Mouse (Mus musculus) adrenal gland, postnatal 10 days (tissue): ENCODE results near the gene Spats2. TPM values are rescaled to one million over a fixed set of nuclear protein-coding genes. Genes with fewer than 3 reads are reported as not detected.
"Not testable (repeated sequence)": the region's sequence is repeated elsewhere in the genome, so short reads cannot be mapped to it uniquely, and the experiment has no call there.

ENCODE experiments used
- DNase-seq: peaks from one replicate; pipeline ENCODE4 v3.0.0; 2021; ENCODE audit warnings: mixed read lengths
- total RNA-seq, 2 experiments: library from RNA; stranded (reverse); gene quantifications; 2 replicates each; pipeline ENCODE4 v1.2.3; 2021

Gene Spats2
- total RNA-seq, 2 experiments from 2014 or later, result 19.2 to 21.5 TPM

GRCm38 (mm10) chr15:99138389-99138788 is 12.7 kb downstream of the Spats2 start:
- no peak for DNase-seq

GRCm38 (mm10) chr15:99139669-99140068 is 14.0 kb downstream of the Spats2 start:
- peak; percentile 73 for DNase-seq

DNA sequence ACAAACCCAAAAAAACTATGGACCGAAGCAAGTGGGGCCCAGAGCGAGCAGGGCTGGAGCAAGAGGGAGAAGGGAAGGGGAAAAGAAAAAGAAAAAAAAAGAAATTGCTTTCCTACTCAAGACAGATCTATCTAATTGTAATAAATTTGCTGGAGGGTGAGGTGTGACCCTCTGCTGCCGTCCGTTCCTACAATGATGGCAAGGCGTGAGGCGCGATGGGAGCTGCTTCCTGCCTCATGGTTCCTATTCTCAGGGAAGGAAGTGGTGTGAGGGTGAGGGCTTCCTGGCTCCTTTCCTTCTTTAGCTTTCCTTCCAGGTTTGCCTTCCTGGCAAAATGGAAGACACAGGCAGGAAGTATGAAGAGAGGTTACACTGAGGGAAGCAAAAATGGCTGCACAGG is 24.8 kb downstream of the Spats2 start:
- no peak for DNase-seq

- DNase-seq, result no peak
These were observed 25.6 kb downstream of the Spats2 start for GRCm38 (mm10) chr15:99151324-99151723.

- DNase-seq, result no peak
These were observed 27.8 kb downstream of the Spats2 start for GRCm38 (mm10) chr15:99153466-99153865.

DNA sequence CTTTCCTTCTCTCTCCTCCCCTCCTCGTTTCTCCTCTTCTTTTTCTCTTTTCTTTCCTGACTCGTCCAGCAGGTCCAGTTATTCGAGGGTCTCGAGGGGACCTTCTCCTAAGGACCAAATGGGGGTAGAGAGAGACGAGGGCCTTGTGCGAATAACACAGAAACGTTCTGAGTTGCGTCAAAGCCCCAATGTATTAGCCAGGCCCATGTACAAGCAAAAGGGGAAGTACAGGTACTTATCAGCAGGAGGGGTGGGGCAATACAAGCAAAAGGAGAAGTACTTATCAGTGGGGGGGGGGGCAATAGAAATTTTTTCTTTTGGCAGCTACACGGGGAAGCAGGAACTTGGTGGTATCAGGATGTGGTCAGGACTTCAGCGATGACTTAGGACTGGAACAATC is 28.8 kb downstream of the Spats2 start:
- not testable (repeated sequence) for DNase-seq

DNA sequence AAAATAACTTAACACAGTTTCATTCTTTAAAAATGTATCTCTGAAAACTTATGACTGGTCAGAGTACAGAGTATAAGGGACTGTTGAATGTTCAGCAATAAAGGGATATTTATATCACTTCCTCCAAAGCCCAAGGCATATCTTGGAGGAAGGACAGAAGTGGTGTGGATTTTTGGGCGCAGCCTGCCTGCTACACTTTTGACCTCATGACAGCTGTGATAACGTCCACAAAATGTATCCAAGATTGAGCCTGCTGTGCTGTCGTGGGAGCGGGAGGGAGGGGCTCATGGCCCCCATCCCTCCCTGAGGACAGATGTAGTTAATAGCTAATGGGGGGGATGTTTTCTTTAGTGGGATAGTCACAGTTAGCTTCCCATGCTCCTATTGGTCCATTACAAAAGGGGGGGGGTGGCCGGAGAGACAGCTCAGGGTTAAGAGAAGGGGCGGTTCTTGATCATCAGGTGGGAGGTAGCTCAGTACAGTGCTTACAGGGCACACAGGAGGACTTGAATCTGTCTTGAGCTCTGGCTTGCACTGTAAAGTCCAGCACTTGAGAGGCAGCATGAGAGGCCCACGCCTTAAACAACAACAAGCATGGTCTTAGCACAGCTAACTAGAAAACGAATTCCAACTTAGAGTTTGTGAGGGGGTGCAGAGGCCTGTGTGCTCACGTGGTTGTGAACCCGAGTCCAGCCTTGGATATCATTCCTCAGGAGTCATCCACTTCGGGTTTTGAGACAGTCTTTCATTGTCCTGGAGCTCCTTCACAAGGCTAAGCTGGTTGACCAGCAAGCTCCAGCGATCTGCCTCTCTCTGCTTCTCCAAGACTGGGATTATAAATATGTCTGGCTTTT is 38.0 kb downstream of the Spats2 start:
- no peak for DNase-seq

DNA sequence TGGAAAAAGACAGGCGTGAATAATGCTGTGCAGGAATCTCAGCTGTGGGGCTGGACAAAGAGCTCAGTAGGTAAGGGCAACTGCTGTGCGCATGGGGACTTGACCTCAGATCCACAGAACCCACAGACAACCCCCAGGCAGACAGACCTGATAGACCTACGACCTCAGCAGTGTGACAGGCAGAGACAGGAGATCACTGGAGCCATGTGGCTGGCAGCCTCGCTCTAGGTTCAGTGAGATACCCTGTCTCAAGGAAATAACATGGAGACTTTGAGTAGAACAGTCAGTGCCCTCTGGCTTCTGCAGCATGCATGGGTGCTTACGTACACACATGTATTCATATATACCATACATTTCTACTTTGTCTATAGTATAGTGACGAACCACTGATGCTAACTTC is 46.4 kb downstream of the Spats2 start:
- DNase-seq, result no peak

- DNase-seq, result no peak
These were observed 53.9 kb downstream of the Spats2 start for GRCm38 (mm10) chr15:99179639-99180038.

DNA sequence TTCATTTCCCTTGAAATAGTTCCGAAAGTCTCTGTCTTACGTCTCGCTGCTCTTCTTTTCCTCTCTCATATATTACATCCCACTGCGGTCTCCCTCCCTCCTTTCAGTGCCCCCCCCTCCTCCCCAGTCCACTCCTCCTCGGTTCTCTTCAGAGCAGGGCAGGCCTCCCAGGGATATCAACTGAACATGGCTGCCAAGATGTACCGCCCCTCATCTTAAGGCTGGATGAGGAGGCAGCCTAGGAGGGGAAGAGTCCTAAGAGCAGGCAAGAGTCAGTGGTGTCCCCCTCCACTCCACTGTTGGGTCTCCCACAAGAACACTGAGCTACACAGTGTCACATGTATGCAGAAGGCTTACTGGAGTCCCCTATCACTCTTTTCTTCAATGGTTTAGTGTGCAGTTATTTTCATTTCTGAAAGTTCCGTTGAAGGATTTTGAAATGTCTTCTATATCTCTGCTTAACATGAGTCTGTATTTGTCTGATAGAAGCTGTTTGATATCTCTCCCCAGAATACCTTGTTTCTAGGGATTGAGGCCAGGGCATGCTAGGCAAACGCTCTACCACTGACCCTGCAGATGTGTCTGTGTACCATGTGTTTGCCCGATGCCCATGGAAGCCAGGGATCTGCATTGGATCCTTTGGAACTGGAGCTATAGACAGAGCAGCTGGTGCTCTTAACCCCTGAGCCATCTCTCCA is 58.6 kb downstream of the Spats2 start:
- no peak for DNase-seq

DNA sequence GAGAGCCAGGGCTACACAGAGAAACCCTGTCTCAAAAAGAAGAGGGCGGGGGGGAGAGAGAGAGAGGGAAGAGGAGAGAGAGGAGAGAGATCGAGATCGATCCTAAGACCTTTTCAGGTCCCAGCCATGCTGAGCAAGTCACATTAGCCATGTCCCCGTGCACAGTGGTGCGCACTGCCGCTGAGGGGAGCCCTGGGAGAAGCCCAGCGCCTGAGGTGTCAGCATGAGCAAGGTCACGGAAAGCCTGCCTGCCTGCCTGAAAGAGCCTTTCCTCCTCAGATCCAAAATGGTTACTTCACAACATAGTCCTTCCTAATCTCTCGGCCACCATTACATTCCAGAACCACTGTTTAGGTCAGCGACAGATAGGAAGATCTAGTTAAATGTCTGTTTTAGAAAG is 68.6 kb downstream of the Spats2 start:
- no peak for DNase-seq

- no peak for DNase-seq
These were observed 69.3 kb downstream of the Spats2 start for GRCm38 (mm10) chr15:99195043-99195442.

DNA sequence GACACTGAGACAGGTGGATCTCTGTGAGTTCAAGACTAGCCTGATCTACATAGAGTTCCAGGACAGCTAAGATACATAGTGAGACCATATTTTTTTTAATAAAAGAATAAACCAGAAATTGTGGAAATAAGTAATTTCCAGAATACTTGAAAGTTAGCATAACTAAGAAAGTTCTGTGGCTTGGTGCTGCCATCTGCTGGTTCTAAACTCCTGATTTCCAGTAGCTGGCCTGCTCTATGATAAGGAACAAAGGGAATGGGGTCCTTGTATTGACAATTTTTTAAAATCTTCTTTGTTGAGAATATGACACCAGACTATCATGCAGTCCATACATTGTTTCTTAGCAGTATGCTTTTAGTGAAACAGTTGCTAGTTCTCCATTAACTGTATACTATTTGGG is 73.0 kb downstream of the Spats2 start:
- DNase-seq, result peak; percentile 63

DNA sequence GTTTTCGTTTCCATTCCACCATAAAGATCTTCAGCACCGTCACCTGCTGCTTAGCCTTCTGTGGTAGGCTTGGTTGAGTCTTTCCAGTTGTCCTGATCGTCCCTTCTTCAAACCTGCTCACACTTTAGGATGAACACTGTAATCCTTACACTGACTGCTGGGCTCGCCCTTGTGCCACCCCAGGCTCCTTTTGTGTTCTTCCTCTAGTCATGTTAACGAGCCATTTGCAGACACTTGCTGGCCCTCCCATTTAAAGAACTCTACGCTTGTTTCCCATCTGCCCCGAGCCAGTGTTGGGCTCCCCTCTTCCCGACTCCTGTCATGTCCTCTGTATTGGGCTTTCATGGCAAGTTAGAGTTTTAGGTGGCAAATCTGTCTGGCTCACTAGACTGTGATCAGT is 80.2 kb downstream of the Spats2 start:
- DNase-seq, result no peak

GRCm38 (mm10) chr15:99213183-99213582 is 87.5 kb downstream of the Spats2 start:
- no peak for DNase-seq

DNA sequence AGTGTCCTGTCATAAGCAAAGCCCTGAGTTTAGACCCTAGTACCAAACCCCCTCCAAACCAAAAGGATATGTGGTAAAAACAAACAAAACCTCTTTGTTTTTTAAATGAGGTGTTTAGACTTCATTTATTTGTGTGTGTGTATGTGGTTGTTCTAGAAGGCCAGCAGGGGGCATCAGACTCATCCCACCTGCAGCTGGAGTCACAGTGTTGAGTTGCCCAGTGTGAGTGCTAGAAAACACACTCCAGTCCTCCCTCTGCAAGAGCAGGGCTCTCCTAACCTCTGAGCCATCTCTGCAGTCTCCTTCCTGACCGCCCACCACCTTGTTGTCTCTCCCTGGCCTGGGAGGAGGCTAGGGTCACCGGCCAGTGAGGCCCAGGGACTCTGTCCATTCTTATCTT is 89.2 kb downstream of the Spats2 start:
- DNase-seq, result no peak

DNA sequence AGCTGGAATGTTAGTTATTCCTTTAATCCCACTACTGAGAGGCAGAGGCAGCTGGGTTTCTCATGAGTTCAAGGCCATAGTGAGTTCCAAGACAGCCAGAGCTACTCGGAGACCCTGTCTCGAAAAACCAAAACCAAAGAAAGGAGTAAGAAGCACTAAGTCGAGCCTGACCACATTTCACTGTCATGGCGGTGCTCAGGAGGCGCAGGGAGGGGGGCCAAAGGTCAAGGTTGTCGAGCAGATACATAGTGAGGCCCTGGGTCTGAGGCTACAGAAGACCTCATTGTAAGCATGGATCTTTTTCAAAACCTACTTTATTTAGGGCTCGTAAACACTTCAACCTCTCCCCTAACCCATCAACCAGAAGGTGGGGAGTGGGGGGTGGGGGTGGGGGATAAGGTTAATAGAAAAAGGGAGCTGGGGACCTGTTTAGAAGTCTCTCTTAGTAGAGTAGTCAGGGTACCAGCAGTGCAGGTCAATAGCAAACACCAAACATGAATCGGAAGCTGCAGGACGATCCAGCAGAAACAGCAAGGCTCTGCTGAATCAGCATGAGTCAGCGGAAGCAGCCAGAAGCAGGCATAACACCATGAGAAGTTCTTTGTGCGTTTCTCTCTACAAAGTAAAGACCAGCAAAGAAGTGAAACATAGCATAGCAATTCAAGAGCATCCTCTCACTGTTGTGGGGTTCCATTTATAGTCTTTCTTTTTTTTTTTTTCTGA is 90.2 kb downstream of the Spats2 start:
- no peak for DNase-seq

DNA sequence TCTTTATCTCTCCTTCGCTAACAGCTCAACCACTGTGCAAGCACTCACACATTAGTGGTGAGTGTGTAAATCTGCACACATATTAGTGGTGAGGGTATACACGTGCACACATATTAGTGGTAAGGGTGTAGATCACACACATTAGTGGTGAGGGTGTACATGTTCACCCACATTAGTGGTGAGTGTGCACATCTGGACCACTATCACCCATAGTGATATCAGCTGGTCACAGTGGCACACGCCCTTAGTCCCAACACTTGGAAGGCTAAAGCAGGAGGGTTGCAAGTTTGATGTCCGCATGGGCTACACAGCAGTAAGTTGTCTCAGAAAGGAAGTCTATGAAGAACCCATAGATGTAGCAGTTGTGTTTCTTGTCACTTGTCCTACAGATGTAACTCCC is 91.9 kb downstream of the Spats2 start:
- DNase-seq, result no peak

DNA sequence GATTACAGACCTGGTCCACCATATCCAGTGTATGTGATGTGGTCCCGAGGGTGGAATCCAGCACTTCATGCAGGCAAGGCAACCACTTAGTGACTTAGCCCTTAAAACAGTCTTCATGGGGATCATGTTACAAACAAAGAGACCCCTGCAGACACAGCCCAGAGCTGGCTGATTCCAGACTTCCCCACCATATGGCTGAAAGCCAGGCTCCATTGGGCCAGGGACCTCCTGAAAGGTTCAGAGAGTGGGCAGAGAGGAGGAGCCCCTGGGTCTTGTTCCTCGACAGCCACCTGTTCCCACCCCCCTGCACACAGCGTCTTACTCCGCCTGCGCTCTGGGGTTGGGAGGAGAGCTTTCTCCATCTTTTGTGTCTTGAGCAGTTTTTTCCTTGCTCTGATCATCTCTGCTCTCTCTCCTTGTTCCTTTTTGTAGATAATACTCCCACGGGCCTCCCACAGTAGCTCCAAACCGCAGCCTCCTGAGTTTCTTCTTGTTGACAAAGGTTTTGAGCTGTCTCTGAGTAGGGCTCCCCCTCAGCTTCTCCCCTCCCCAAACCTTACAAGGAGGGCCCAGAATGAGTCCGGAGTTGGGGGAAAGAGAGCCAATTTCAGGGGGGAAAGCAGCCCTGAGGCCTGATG is 95.7 kb downstream of the Spats2 start:
- DNase-seq, result no peak

- DNase-seq, result no peak
These were observed 97.3 kb downstream of the Spats2 start for GRCm38 (mm10) chr15:99222794-99223584.

DNA sequence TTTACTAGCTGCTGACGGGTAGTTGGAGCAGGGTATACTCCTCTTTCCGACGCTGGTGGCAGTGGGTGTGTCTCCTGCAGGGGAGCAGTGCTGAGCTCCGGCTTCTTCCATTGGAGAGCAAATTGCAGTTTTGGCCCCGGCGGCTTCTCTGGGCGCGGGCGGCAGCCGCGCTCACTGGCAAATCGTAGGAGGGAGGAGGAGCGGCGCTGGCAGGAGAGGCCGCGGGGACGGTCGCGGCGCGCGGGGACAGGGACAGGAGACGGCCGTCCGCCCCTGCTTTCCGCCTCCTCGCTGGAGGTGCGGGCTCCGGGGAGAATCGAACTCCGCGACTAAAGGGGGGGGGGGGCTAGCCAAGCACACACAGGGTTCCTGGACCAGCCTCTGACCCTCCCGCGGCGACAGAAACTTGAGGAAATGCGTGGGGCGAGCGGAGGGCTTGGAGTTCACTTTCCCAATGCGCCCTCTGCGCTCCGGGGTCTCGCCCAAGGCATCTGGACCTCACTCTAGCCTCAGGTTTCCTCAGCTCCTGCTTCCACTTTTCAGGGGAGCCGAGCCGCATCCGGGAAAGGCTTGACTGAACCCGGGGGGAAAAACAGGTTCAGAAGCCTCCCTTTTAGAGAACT is 98.0 kb downstream of the Spats2 start:
- DNase-seq, result peak; percentile 76
